Mouse (Mus musculus) mouse embryonic stem cell (cell line): ENCODE measurements around the gene Fgf12.

Source experiments
- in situ Hi-C, 2 experiments: fragments of 300-500 bp; cut with MboI; formaldehyde crosslinking; loops; 1 replicate in 1 of 2; 3 replicates in 1 of 2; pipeline ENCODE4 v1.14.3; 2019 to 2020; ENCODE audit warnings: low sequenced_read_pairs in 2 of 2, low pct_unique_long_range_greater_than_20kb in 1 of 2, mixed read lengths in 1 of 2; ENCODE audit not compliant: unreplicated experiment in 1 of 2

The Fgf12 gene

DNA sequence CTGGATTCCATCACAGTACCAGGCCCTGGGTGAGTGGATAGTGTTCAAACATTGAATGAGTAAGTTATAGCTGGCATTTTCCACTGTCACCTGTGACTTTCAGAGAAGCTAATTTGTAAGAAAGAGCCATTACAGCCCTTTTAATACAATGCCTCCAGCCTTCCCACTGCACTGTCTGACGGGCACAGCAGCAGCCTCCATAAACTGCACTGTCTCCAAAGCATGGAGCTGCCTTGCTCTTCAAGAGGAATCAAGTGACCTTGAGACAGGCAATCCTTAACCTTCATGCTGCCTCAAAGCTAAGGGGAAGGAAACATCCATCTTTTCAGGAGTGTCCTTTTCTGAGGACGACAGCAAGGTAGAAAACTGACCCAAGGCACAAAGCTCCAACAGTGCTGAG, 345.0 kb downstream of the Fgf12 start:
- in situ Hi-C loops = no loop called here

- in situ Hi-C loops = no loop called here
These were observed 348.7 kb downstream of the Fgf12 start for GRCm38 (mm10) chr16:28404156-28404555.

DNA sequence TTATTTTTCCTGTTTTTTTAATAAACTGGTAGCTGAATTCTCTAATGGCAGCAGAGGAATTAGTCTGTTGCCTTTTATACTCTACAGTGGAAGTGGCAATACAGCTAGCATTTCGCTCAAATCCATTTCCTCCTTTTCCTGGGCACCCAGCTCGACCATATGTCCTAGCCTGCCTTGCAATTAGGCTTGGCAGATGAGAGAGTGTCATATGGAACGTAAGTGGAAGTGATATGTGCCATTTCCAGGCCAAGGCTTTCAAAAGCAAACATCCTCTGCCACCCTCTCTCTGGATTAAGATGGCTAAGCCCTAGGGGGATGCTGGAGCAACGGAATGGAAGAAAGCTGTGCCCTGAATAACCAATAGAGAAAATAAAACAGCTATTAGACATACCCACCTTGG, 350.2 kb downstream of the Fgf12 start:
- in situ Hi-C loops = no loop called here

DNA sequence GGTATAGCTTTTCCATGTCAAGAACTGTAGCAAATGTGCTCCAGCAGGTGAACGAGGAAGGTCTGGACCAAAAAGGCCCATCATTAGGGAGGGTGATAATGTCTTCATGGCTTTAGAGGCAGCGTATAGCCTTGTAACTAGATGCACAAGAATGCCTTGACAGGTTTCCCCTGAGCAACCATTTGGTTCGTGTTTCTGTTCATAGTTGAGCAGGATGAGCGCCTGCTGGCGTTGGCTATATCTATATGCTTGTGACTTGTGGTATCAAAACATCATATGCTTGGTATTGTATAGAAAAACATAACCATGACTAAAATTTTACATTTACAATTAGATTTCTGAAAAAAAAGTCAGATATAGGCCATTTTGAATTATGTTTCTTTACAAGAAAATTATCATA, 361.6 kb downstream of the Fgf12 start:
- in situ Hi-C loops = no loop called here

DNA sequence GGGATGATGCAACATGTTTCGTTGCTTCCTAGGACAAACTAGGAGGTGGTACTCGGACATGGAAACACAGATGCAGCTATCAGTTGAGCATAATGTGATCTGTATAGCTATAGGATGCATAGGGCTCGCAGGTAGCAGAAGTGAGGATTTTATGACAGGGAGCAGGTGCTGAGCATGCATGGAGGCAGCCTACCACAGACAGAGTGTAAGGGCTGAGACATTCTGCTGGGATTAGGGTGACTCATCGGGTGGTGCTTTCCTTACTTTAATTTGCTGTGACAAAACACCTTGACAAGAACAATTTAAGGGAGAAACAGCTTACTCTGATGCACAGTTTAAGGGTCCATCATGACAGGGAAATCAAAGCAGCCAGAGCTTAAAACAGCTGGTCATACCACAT, 363.8 kb downstream of the Fgf12 start:
- in situ Hi-C loops = no loop called here

DNA sequence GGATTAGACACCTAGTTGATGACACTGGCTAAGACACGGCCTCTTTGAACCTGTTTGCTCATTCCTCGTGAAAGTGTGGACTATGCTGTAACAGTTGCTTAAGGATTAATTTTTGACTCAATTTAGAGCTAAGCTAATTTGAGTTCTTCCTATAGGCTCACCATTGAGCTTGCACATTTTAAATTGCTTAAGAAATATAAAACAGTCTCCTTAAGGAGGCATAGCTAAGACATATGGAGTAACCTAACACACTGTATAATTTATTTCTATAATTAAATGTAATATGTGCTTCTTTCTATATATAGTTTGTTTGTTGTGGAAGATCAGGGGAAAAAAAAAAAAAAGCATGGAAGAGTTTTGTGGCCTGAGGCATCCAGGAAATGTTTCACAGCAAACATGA, 378.1 kb downstream of the Fgf12 start:
- in situ Hi-C loops = no loop called here

GRCm38 (mm10) chr16:28373311-28373710, 379.6 kb downstream of the Fgf12 start:
- in situ Hi-C loops = no loop called here

DNA sequence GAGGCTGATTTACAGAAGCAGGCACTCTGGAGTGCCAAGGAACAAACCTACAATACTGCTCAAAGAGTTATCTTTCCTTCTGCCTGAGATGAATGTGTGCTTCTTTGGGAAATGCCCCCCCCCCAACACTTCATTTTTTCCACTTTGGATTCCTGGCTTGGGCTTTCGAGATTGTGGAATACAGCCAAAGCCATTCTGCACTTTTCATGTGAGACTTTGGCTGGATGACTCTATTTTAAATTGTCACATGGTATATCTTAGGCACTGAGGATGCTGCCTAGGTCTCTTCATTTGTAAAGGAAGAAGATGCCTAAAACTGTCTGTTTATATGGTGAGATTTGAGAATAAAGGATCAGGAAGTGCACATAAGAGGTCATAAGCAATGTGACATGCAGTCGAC, 402.2 kb downstream of the Fgf12 start:
- in situ Hi-C loops = no loop called here

GRCm38 (mm10) chr16:28345323-28345722, 407.5 kb downstream of the Fgf12 start:
- in situ Hi-C loops = no loop called here

- in situ Hi-C loops = no loop called here
These were observed 414.9 kb downstream of the Fgf12 start for GRCm38 (mm10) chr16:28337930-28338329.

DNA sequence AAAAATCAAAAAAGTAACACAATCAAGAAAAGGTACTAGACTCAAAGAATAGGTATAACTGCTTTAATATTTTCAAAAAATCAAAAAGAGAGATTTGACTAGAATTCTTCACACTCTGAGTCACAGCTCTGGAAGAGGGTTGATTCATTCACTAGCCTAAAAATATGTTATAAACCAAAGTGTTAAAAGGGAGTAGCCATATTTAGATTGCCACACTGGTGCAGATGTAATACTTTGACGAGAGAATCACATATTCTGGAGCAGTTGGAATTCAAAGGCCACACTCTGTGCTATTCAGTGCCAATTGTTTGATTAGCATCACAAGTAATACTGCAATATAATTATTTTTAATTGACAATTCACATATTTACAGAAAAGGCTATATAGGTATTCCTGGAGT, 416.2 kb downstream of the Fgf12 start:
- in situ Hi-C loops = no loop called here

DNA sequence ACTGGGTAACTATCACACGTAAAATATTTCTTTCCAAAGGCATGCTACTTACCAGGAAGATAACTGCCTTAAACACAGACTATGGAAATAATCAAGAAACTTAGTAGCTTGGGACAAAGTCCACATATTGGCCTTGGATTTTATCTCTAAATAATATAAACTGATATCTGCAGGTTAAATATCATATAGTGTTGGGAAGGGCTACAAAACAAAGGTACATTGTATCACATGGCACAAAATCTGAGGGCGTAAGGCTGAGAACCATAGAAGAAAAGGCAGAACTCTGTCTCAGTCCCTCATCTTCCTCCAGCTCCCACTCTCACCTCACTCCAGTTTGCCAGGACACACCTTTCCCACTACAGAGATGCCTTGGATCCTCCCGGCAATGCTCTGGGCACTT, 417.8 kb downstream of the Fgf12 start:
- in situ Hi-C loops = no loop called here

DNA sequence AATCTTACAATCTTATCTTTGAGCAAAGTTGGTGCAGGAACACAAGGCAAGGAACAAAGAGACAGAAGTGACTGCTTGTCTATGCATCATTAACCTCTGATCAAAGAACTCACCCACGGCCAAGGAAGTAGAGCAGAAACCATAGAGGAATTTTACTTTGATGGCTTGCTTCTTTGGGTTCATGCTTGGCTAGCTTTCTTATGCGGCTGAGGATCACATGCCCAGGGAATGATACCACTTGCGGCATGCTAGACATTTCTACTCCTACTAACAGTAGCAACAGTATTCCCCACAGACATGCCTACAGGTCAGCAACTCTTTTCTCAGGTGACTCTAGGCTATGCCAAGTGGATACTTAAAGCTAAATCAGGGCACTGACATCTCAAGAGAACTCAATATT, 429.3 kb downstream of the Fgf12 start:
- in situ Hi-C loops = no loop called here

DNA sequence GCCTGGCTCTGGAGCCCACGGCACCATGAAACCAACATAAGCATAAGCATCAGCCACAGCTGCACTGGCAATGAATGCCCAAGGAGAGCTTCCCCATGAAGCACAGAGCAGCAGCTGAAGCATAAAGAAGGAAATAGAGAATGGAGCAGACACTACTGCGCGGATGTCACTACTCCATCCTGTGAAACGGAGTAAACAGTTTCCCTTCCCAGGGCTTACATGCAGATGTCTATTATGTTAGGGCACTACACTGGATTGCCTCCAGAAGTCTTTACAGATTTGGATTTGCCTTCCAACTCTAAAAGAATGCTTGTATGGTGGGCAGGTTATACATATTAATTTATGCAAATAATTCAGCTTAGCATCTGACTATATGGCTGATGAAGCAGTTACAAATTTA, 441.2 kb downstream of the Fgf12 start:
- in situ Hi-C loops = no loop called here

GRCm38 (mm10) chr16:28303889-28304288, 449.0 kb downstream of the Fgf12 start:
- in situ Hi-C loops = no loop called here

DNA sequence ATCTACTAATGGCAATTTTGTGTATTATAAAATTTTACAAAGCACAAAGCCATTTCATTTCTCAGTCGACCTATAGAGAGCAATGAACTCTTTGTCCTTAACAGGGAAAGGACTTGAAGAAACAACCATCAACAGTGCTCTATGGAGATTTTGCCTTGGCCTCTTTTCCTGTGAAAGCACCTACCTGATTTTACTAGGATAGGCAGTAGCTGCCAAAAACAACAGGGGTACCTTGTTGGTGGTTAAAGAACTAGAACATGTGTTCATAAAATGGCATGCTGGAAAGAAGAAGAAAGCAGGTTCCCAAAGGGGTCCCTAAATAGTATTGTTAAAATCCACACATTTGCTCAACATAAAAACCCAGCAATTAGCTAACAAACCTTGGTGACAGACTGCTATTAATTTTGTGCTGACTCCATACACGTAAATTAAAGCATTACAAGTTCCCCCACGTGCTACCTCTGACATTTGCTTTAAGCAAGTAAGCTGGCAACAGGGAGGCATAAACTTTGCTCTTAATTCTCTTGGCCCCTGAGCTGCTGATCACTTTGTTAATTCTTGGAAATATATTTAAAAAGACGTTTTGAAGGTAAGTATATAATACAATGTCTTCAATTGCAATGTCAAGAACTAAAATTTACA, 463.1 kb downstream of the Fgf12 start:
- in situ Hi-C loops = no loop called here

GRCm38 (mm10) chr16:28257904-28258303, 495.0 kb downstream of the Fgf12 start:
- in situ Hi-C loops = no loop called here

DNA sequence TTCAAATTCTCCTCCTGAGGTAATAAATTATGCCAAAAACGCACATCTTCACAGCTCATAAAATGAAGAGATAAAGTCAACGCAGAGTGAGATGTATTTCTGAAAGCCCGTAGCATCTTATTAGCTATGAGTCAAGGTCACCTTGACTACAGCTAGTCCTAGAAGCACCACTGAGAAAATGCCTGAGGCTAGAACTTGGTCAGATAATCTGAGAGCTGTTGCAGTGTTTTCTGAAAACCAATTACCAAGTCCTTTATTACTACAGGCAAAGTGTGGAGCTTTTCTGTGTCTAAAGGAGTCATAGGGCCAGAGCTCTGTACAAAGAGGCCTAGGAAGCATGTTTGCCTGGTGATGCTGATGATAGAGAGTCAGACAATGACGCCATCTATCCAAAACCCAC, 498.6 kb downstream of the Fgf12 start:
- in situ Hi-C loops = no loop called here

GRCm38 (mm10) chr16:28251930-28252329, 500.9 kb downstream of the Fgf12 start:
- in situ Hi-C loops = no loop called here

GRCm38 (mm10) chr16:28242867-28243649, 509.8 kb downstream of the Fgf12 start:
- in situ Hi-C loops = no loop called here
